Mouse (Mus musculus): ENCODE measurements around the gene March6. TPM values are rescaled to one million over a fixed set of nuclear protein-coding genes. Genes with fewer than 3 reads are reported as not detected.

The March6 gene
- polyA plus RNA-seq, 1 experiment from 2014 or later, result 42.4 TPM

- no peaks in the 10 kb centered on the region for H3K27me3 ChIP-seq (ENCODE audit: control insufficient read depth, insufficient read depth, low read length)
- 0 out of 2 replicates have a peak, but pooled peaks cover 5% of the 10 kb centered on the region for H3K4me1 ChIP-seq (ENCODE audit: control insufficient read depth, insufficient read depth, low read length)
- no peak overlapping the region for H3K4me3 ChIP-seq (ENCODE audit: low read length)
- no peak overlapping the region for H3K9ac ChIP-seq (ENCODE audit: low read depth, low read length)
- 84% methylated on average over 5 of the region's 5 CpGs for WGBS
- H3K27ac ChIP-seq (ENCODE audit: low read depth, low read length), result no peak overlapping the region
- H3K9me3 ChIP-seq (ENCODE audit: control insufficient read depth, low read length), result no peaks in the 10 kb centered on the region
- peaks cover 44% of the 10 kb centered on the region for H3K36me3 ChIP-seq (ENCODE audit: control insufficient read depth, insufficient read depth, low read length)
- ATAC-seq (ENCODE audit: low FRiP score, low TSS enrichment), result no peak
- no peak overlapping the region for H3K4me2 ChIP-seq (replicated peaks; ENCODE audit: low read depth, low read length)
These were observed 74.5 kb downstream of the March6 start for GRCm38 (mm10) chr15:31456381-31456780.

- H3K27ac ChIP-seq (ENCODE audit: low read depth, low read length), result 0 out of 2 replicates have a peak overlapping the region, but pooled peaks have one; percentile 10
- H3K4me3 ChIP-seq (ENCODE audit: low read length), result no peak overlapping the region
- peaks cover 29% of the 10 kb centered on the region for H3K36me3 ChIP-seq (ENCODE audit: control insufficient read depth, insufficient read depth, low read length)
- ATAC-seq (ENCODE audit: low FRiP score, low TSS enrichment), result no peak
- no peaks in the 10 kb centered on the region for H3K9me3 ChIP-seq (ENCODE audit: control insufficient read depth, low read length)
- H3K4me1 ChIP-seq (ENCODE audit: control insufficient read depth, insufficient read depth, low read length), result 0 out of 2 replicates have a peak, but pooled peaks cover 5% of the 10 kb centered on the region
- H3K4me2 ChIP-seq (replicated peaks; ENCODE audit: low read depth, low read length), result no peak overlapping the region
- WGBS, result 77% methylated on average over 7 of the region's 7 CpGs
- no peaks in the 10 kb centered on the region for H3K27me3 ChIP-seq (ENCODE audit: control insufficient read depth, insufficient read depth, low read length)
- no peak overlapping the region for H3K9ac ChIP-seq (ENCODE audit: low read depth, low read length)
These were observed 76.0 kb downstream of the March6 start for GRCm38 (mm10) chr15:31454861-31455295.

GRCm38 (mm10) chr15:31454096-31454860 lies 76.6 kb downstream of the March6 start:
- 43% methylated on average over 10 of the region's 10 CpGs for WGBS
- 0 out of 2 replicates have a peak overlapping the region, but pooled peaks have one; percentile 63 for H3K9ac ChIP-seq (ENCODE audit: low read depth, low read length)

DNA sequence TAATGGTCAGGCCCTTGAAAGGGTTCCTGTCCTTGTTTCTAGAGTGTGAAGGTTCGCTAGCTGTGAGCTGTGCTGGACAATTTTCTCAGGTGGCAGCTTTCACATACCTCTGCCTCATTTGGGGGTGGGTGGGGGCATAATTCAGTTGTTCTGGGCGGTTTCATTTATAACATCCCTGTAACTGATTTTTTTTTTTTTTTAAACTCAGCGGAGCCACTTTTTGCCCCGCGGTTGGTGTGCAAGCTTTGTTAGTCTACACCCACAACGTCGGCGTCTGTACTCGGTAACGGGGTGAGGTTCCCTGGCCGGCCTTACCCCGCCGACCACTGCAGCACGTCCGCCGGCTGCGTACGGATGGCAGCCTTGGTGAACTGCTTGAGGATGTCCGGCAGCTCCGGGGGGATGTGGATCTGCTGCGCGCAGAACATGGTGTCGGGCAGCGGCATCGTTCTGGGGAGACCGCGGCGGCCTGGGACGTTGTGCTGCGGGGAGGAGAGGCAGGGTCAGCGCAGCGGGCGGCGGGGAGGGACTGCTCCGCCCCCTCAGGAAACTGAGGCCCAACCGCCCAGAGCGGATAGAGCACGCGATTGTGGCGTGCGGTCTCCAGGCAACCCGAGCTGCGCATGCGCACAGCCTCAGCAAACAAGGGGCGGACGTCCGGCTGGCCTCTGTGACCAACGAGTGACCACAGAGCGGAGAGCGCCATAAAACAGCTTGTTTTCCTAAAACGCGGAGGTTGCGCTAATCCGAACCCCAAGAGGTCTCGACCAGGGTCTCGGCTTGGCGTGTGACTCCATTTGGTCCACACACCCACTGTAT lies 77.5 kb downstream of the March6 start, which contains the start of gene Ropn1l:
Ropn1l (minus strand) TSS at position 640 of the 819 bp plus-strand sequence.
- H3K9ac ChIP-seq (ENCODE audit: low read depth, low read length), result peak within 1 kb of the TSS; percentile 63
- peak within 1 kb of the TSS; percentile 66 for H3K4me3 ChIP-seq (ENCODE audit: low read length)
- H3K9me3 ChIP-seq (ENCODE audit: control insufficient read depth, low read length), result no peaks in the 10 kb centered on the region
- under 1% methylated on average over 57 of the region's 57 CpGs for WGBS
- peak; percentile 96 for ATAC-seq (ENCODE audit: low FRiP score, low TSS enrichment)
- no peaks in the 10 kb centered on the region for H3K27me3 ChIP-seq (ENCODE audit: control insufficient read depth, insufficient read depth, low read length)
- 0 out of 2 replicates have a peak, but pooled peaks cover 5% of the 10 kb centered on the region for H3K4me1 ChIP-seq (ENCODE audit: control insufficient read depth, insufficient read depth, low read length)
- peaks cover 13% of the 10 kb centered on the region for H3K36me3 ChIP-seq (ENCODE audit: control insufficient read depth, insufficient read depth, low read length)
- peak within 1 kb of the TSS; percentile 69 for H3K4me2 ChIP-seq (replicated peaks; ENCODE audit: low read depth, low read length)
- peak within 1 kb of the TSS; percentile 65; the same call in 1 of the 2 replicates for H3K27ac ChIP-seq (ENCODE audit: low read depth, low read length)

More at GRCm38 (mm10) chr15:31454096-31454860, 76.6 kb downstream of the March6 start:
- Histone ChIP-seq H3K36me3 (ENCODE audit: control insufficient read depth, insufficient read depth, low read length) (peaks cover 23% of the 10 kb centered on the region), H3K4me3 (ENCODE audit: low read length) (peak overlapping the region; percentile 66), H3K4me2 (replicated peaks; ENCODE audit: low read depth, low read length) (peak overlapping the region; percentile 69), H3K4me1 (ENCODE audit: control insufficient read depth, insufficient read depth, low read length) (0 out of 2 replicates have a peak, but pooled peaks cover 5% of the 10 kb centered on the region), H3K27ac (ENCODE audit: low read depth, low read length) (peak overlapping the region; percentile 65; the same call in 1 of the 2 replicates), H3K27me3 (ENCODE audit: control insufficient read depth, insufficient read depth, low read length) (no peaks in the 10 kb centered on the region), H3K9me3 (ENCODE audit: control insufficient read depth, low read length) (no peaks in the 10 kb centered on the region)
- ATAC-seq (ENCODE audit: low FRiP score, low TSS enrichment), result peak; percentile 4; the same call in 1 of the 2 replicates

DNA sequence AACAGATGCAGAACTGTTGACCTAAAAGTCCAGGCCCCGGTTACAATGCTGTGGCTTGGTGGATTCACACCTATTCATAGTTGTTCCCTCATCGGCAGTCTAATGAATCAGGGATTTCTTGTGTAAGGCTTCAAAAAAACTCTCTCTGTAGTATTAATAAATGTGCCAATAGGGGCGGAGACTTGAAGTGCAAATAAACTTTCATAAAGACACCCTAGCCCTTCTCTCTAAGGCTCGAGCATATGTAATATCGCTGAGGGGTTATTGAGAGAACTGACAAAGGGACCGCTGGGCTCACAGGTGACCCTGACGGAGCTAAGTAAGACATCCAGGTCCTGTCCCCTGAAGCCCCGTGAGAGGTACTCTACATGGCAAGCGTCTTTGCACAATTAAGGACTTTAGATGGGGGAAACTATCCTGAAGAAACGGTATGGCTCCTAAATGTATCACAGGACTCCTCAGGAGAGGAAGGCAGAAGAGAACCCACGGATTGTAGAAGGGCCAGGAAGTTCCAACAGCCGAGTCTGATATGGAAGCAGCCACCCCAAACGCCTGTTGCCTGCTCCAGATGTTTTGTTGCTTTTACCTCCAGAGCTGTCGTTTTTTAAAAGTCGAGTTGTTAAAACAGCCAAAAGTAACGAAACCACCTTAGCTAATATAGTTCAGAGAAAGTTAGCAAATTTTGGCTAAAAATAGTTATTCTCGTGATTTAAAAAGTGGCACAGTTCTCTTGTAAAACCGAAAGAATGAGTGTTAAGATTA lies 78.3 kb downstream of the March6 start:
- ATAC-seq (ENCODE audit: low FRiP score, low TSS enrichment), result no peak
- Histone ChIP-seq H3K27me3 (ENCODE audit: control insufficient read depth, insufficient read depth, low read length) (no peaks in the 10 kb centered on the region), H3K9ac (ENCODE audit: low read depth, low read length) (peak overlapping the region; percentile 63; the same call in 1 of the 2 replicates), H3K4me1 (ENCODE audit: control insufficient read depth, insufficient read depth, low read length) (0 out of 2 replicates have a peak, but pooled peaks cover 5% of the 10 kb centered on the region), H3K36me3 (ENCODE audit: control insufficient read depth, insufficient read depth, low read length) (peaks cover 8% of the 10 kb centered on the region; the same call in 1 of the 2 replicates), H3K27ac (ENCODE audit: low read depth, low read length) (peak overlapping the region; percentile 65; the same call in 1 of the 2 replicates), H3K9me3 (ENCODE audit: control insufficient read depth, low read length) (no peaks in the 10 kb centered on the region), H3K4me2 (replicated peaks; ENCODE audit: low read depth, low read length) (peak overlapping the region; percentile 69), H3K4me3 (ENCODE audit: low read length) (peak overlapping the region; percentile 66)
- WGBS, result 48% methylated on average over 18 of the region's 18 CpGs

GRCm38 (mm10) chr15:31449772-31450171 lies 81.1 kb downstream of the March6 start:
- H3K4me3 ChIP-seq (ENCODE audit: low read length), result no peak overlapping the region
- no peak for ATAC-seq (ENCODE audit: low FRiP score, low TSS enrichment)
- no peaks in the 10 kb centered on the region for H3K9me3 ChIP-seq (ENCODE audit: control insufficient read depth, low read length)
- 0 out of 2 replicates have a peak, but pooled peaks cover 5% of the 10 kb centered on the region for H3K4me1 ChIP-seq (ENCODE audit: control insufficient read depth, insufficient read depth, low read length)
- H3K9ac ChIP-seq (ENCODE audit: low read depth, low read length), result no peak overlapping the region
- H3K36me3 ChIP-seq (ENCODE audit: control insufficient read depth, insufficient read depth, low read length), result no peaks in the 10 kb centered on the region
- WGBS, result 35% methylated on average over 2 of the region's 2 CpGs
- H3K27me3 ChIP-seq (ENCODE audit: control insufficient read depth, insufficient read depth, low read length), result no peaks in the 10 kb centered on the region
- H3K4me2 ChIP-seq (replicated peaks; ENCODE audit: low read depth, low read length), result no peak overlapping the region
- H3K27ac ChIP-seq (ENCODE audit: low read depth, low read length), result no peak overlapping the region

GRCm38 (mm10) chr15:31447121-31447520 lies 83.7 kb downstream of the March6 start:
- no peak overlapping the region for H3K27ac ChIP-seq (ENCODE audit: low read depth, low read length)
- H3K36me3 ChIP-seq (ENCODE audit: control insufficient read depth, insufficient read depth, low read length), result no peaks in the 10 kb centered on the region
- H3K9ac ChIP-seq (ENCODE audit: low read depth, low read length), result no peak overlapping the region
- no peaks in the 10 kb centered on the region for H3K9me3 ChIP-seq (ENCODE audit: control insufficient read depth, low read length)
- ATAC-seq (ENCODE audit: low FRiP score, low TSS enrichment), result 0 out of 2 replicates have a peak, but pooled peaks have one; percentile 36
- H3K4me3 ChIP-seq (ENCODE audit: low read length), result no peak overlapping the region
- H3K4me1 ChIP-seq (ENCODE audit: control insufficient read depth, insufficient read depth, low read length), result no peaks in the 10 kb centered on the region
- WGBS, result 46% methylated on average over 7 of the region's 7 CpGs
- H3K27me3 ChIP-seq (ENCODE audit: control insufficient read depth, insufficient read depth, low read length), result no peaks in the 10 kb centered on the region
- H3K4me2 ChIP-seq (replicated peaks; ENCODE audit: low read depth, low read length), result no peak overlapping the region; the same call in 1 of the 2 replicates

- WGBS, result 88% methylated on average over 4 of the region's 4 CpGs
These were observed 88.2 kb downstream of the March6 start for GRCm38 (mm10) chr15:31442698-31443097.

More at GRCm38 (mm10) chr15:31442698-31443097, 88.2 kb downstream of the March6 start:
- Histone ChIP-seq H3K9ac (ENCODE audit: low read depth, low read length) (no peak overlapping the region), H3K36me3 (ENCODE audit: control insufficient read depth, insufficient read depth, low read length) (no peaks in the 10 kb centered on the region), H3K27me3 (ENCODE audit: control insufficient read depth, insufficient read depth, low read length) (no peaks in the 10 kb centered on the region), H3K4me3 (ENCODE audit: low read length) (no peak overlapping the region), H3K27ac (ENCODE audit: low read depth, low read length) (no peak overlapping the region), H3K4me2 (replicated peaks; ENCODE audit: low read depth, low read length) (no peak overlapping the region), H3K9me3 (ENCODE audit: control insufficient read depth, low read length) (no peaks in the 10 kb centered on the region), H3K4me1 (ENCODE audit: control insufficient read depth, insufficient read depth, low read length) (no peaks in the 10 kb centered on the region)
- no peak for ATAC-seq (ENCODE audit: low FRiP score, low TSS enrichment)
